Mouse (Mus musculus): Measurements from ENCODE around the gene Frat2. TPM values are rescaled to one million over a fixed set of nuclear protein-coding genes. Genes with fewer than 3 reads are reported as not detected.

Frat2 gene
- polyA plus RNA-seq, 1 experiment from 2014 or later: 9.9 TPM

DNA sequence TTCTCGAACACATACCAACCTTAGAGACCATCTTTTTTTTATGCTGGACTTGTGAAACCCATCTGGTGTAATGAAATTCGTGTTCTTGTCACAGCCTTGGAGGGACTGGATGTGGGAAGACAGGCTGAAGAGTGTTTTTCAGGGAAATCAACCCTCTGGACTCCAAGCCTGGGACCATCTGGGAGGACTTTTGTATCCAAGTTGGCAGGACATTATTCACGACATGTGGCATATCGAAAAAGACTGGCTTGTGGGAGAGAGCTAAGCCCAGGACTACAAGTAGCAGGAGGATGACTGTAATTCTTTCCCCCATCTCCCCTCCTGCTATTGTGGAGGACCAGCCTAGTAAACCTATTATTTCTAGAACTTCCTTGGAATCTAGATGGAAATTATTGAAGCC lies 5.7 kb downstream of the Frat2 start:
- Histone ChIP-seq H3K9ac (no peak overlapping the region), H3K9me3 (no peaks in the 10 kb centered on the region), H3K27me3 (peaks cover 9% of the 10 kb centered on the region; the same call in 1 of the 2 replicates), H3K27ac (no peak overlapping the region), H3K4me1 (peaks cover 8% of the 10 kb centered on the region; the same call in 1 of the 2 replicates), H3K36me3 (no peaks in the 10 kb centered on the region), H3K4me2 (replicated peaks) (no peak overlapping the region), H3K4me3 (no peak overlapping the region)
- ATAC-seq (ENCODE audit: insufficient number of reproducible peaks, insufficient read depth, low FRiP score, low TSS enrichment): no peak
- 89% methylated on average over 4 of the region's 4 CpGs for WGBS

DNA sequence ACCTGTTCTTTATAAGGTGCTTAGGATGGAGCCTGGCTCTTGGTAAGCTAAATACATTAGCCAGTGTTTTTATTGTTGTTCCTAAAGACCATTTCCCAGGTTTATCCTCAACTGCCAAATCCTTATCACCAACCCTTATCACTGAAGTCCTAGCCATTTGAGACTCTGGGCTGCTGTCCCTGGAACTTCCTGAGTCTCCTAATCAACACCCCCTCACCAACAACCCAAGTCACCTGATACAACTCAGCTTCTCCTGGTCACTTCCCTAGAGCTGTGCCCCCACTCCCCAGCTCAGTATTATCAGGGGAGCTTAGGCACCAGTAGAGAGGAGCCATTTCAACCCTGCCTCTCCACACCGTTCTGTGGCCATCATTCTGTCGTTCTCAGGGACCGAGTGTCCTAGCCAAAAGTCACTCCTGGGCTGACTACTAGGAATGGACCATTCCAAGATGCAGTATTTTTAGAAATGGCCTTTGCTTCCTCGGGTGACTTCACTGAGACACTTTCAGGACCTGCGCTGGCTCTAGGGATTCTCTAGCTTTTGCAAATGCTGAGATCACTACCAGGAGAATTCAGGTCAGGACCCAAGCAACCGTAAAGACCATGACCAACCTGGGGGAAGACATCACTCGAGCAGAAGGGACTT lies 6.7 kb downstream of the Frat2 start:
- 81% methylated on average over 7 of the region's 7 CpGs for WGBS
- Histone ChIP-seq H3K4me2 (replicated peaks) (no peak overlapping the region), H3K4me3 (no peak overlapping the region), H3K36me3 (no peaks in the 10 kb centered on the region), H3K4me1 (peaks cover 3% of the 10 kb centered on the region), H3K9ac (no peak overlapping the region), H3K9me3 (no peaks in the 10 kb centered on the region), H3K27ac (no peak overlapping the region), H3K27me3 (peaks cover 6% of the 10 kb centered on the region; the same call in 1 of the 2 replicates)
- no peak for ATAC-seq (ENCODE audit: insufficient number of reproducible peaks, insufficient read depth, low FRiP score, low TSS enrichment)

DNA sequence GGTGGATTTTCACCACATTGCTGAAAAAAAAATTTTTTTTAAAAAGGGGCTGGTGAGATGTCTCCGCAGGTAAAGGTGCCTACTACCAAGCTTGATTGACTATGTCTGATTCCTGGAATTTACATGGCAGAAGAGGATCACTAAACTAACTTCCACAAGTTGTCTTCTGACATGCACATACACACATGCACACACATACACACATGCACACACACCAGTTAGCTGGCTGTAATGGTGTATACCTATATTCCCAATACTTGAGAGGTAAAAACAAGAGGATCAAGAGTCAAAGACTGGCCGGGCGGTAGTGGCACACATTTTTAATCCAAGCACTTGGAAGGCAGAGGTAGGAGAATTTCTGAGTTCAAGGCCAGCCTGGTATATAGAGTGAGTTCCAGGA lies 8.2 kb downstream of the Frat2 start:
- WGBS: 92% methylated on average over 3 of the region's 3 CpGs
- ATAC-seq (ENCODE audit: insufficient number of reproducible peaks, insufficient read depth, low FRiP score, low TSS enrichment): no peak

DNA sequence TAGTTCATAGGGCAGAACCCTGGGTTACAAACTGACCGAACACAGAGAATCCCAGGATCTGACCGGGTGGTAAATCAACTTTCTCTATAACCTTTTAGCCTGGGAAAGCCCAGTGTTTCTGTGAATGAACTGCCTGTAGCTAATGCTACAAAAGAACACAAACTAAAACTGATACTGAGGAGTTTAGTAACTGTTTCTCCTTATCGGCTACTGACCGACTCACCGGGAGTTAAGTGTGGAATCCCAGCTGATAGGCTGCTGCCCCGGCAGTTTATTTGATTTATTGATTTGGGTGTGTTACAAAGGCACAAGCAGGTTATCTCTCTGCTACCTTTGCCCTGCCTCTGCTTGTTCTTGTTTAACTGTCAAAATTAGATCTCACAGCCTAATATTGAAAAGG lies 9.1 kb downstream of the Frat2 start:
- Histone ChIP-seq H3K27me3 (no peaks in the 10 kb centered on the region), H3K36me3 (no peaks in the 10 kb centered on the region), H3K9me3 (no peaks in the 10 kb centered on the region), H3K4me2 (replicated peaks) (no peak overlapping the region), H3K4me3 (no peak overlapping the region), H3K4me1 (peaks cover 10% of the 10 kb centered on the region), H3K27ac (no peak overlapping the region), H3K9ac (no peak overlapping the region)
- no peak for ATAC-seq (ENCODE audit: insufficient number of reproducible peaks, insufficient read depth, low FRiP score, low TSS enrichment)
- 71% methylated on average over 6 of the region's 6 CpGs for WGBS

More for the DNA sequence above, 8.2 kb downstream of the Frat2 start:
- H3K27me3 ChIP-seq: no peaks in the 10 kb centered on the region
- no peak overlapping the region for H3K9ac ChIP-seq
- H3K9me3 ChIP-seq: no peaks in the 10 kb centered on the region
- no peaks in the 10 kb centered on the region for H3K36me3 ChIP-seq
- H3K4me1 ChIP-seq: peaks cover 10% of the 10 kb centered on the region
- H3K27ac ChIP-seq: no peak overlapping the region
- H3K4me3 ChIP-seq: no peak overlapping the region
- H3K4me2 ChIP-seq (replicated peaks): no peak overlapping the region

DNA sequence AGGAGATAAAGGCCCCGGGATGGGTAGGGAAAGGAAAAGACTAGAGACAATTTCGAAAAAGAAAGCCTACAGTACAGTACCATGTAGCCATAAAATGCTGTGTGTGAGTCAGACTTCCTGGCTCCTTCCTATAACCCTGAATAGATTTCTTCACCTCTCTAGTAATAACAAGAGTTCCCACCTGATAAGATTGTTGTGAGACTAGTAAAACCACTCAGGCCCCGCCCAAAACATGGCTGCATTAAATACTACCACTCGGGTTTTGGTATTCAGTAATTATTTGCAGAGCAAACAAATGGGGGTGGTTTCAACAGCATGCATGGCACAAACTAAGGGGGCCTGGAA lies 10.0 kb downstream of the Frat2 start:
- peaks cover 10% of the 10 kb centered on the region for H3K4me1 ChIP-seq
- H3K4me2 ChIP-seq (replicated peaks): no peak overlapping the region
- no peak overlapping the region for H3K9ac ChIP-seq
- H3K36me3 ChIP-seq: no peaks in the 10 kb centered on the region
- H3K4me3 ChIP-seq: no peak overlapping the region
- peaks cover 3% of the 10 kb centered on the region; the same call in 1 of the 2 replicates for H3K27me3 ChIP-seq
- H3K27ac ChIP-seq: no peak overlapping the region
- 62% methylated on average over 4 of the region's 4 CpGs for WGBS
- ATAC-seq (ENCODE audit: insufficient number of reproducible peaks, insufficient read depth, low FRiP score, low TSS enrichment): no peak
- no peaks in the 10 kb centered on the region for H3K9me3 ChIP-seq

DNA sequence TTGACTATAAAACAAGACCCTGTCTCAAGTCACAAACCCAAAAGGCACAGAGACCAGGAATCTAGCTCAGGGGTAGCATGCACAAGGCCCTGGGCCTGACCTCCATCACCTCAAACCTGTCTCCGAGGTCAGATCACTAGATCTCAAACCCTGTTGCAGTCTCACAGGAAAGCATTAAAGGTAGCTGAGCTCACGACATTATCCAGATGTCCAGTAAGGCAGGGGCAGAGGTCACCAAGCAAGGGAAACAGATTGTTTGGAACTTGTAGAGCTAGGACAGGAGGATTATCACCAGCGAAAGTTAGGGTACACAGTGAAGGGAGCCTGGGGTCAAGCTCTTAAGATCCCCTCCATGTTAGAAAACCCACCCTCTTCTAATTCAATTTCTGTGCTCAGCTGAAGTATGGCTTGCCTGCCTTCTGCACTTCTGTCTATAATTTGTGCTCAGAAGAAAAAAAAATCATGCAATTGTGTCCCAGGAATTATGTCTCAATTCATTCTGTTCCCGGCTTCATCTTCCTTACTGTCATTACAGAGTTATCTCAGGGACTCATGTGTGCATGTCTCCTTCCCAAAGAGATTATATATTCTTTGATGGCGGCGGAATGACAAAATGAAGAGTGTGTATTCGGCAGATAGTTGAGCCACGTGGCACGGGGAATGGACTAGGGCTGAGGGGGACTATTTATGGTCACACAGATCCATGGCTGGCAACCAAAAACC lies 10.6 kb downstream of the Frat2 start:
- no peak overlapping the region for H3K4me3 ChIP-seq
- H3K4me2 ChIP-seq (replicated peaks): no peak overlapping the region
- H3K9ac ChIP-seq: no peak overlapping the region
- H3K27me3 ChIP-seq: peaks cover 8% of the 10 kb centered on the region; the same call in 1 of the 2 replicates
- peaks cover 10% of the 10 kb centered on the region for H3K4me1 ChIP-seq
- WGBS: 58% methylated on average over 9 of the region's 9 CpGs
- no peaks in the 10 kb centered on the region for H3K36me3 ChIP-seq
- H3K27ac ChIP-seq: no peak overlapping the region
- H3K9me3 ChIP-seq: no peaks in the 10 kb centered on the region
- ATAC-seq (ENCODE audit: insufficient number of reproducible peaks, insufficient read depth, low FRiP score, low TSS enrichment): no peak

DNA sequence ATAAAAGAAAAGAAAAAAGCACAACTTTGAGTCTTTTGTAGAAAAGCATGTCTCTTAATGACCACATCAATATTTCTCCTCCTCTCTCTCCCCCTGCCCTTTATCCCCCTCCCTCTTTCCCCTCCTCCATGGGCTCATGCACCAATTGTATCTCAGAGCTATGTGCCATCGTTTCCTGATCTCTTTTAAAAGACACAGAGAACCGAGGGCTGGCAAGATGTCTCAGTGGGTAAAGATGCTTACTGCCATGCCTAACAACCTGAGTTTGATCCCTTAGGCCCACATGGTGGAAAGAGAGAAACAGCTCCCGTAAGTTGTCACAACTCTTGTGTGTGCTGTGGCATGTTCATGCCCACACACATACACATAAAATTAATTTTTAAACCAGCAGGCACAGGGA lies 11.2 kb downstream of the Frat2 start:
- Histone ChIP-seq H3K27ac (no peak overlapping the region), H3K4me2 (replicated peaks) (no peak overlapping the region), H3K4me1 (peaks cover 14% of the 10 kb centered on the region), H3K9ac (no peak overlapping the region), H3K4me3 (no peak overlapping the region), H3K9me3 (no peaks in the 10 kb centered on the region), H3K27me3 (peaks cover 14% of the 10 kb centered on the region), H3K36me3 (no peaks in the 10 kb centered on the region)
- whole genome bisulfite sequencing: 50% methylated on average over 3 of the region's 3 CpGs
- no peak for ATAC-seq (ENCODE audit: insufficient number of reproducible peaks, insufficient read depth, low FRiP score, low TSS enrichment)

DNA sequence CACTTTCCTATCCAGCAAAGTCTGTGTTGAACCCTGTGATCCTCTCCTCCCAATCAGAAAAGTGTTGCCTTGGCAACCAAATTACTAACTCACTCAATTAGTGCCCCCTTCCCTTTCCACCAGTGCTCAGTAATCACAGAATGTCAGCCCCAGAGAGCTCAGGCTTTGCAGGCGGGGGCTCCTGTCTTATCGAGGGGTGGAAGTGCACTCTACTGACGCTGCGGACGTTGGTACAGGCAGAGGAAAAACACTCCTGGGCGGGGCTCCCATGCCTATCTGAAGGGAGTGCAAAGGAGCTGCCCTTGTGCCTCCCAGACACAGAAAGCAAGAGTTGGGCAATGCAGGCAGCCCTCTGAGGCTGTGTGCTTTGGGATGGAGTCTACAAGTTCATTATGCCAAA lies 12.1 kb downstream of the Frat2 start:
- no peak overlapping the region for H3K9ac ChIP-seq
- H3K27ac ChIP-seq: 0 out of 2 replicates have a peak overlapping the region, but pooled peaks have one; percentile 41
- peaks cover 19% of the 10 kb centered on the region for H3K27me3 ChIP-seq
- no peak overlapping the region for H3K4me3 ChIP-seq
- WGBS: under 1% methylated on average over 6 of the region's 6 CpGs
- no peaks in the 10 kb centered on the region for H3K36me3 ChIP-seq
- H3K9me3 ChIP-seq: no peaks in the 10 kb centered on the region
- peak overlapping the region; percentile 44 for H3K4me2 ChIP-seq (replicated peaks)
- peaks cover 19% of the 10 kb centered on the region for H3K4me1 ChIP-seq
- peak; percentile 57; the same call in 1 of the 2 replicates for ATAC-seq (ENCODE audit: insufficient number of reproducible peaks, insufficient read depth, low FRiP score, low TSS enrichment)

DNA sequence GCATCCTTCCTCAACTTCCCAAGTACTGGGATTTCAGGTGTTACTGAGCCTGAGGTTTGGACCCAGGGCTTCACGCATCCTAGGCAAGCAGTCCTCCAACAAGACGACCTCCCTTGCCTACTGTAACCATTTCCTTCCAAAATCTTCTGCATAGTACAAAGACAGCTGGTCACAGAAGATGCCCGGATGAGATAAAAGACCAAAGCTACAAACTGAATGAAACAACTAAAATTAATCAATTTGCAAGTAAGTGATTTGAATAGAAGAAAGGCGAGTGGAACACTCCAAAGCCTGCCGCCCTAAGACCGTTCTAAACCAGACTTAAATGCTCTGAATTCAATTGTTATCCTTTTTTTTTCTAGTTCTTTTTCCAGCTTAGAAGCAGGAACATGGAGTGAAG lies 12.5 kb downstream of the Frat2 start:
- Histone ChIP-seq H3K27me3 (peaks cover 23% of the 10 kb centered on the region), H3K4me2 (replicated peaks) (peak overlapping the region; percentile 44; the same call in 1 of the 2 replicates), H3K36me3 (no peaks in the 10 kb centered on the region), H3K4me1 (peaks cover 19% of the 10 kb centered on the region), H3K27ac (no peak overlapping the region), H3K9me3 (no peaks in the 10 kb centered on the region), H3K9ac (no peak overlapping the region), H3K4me3 (no peak overlapping the region)
- WGBS: 58% methylated on average over 6 of the region's 6 CpGs
- no peak for ATAC-seq (ENCODE audit: insufficient number of reproducible peaks, insufficient read depth, low FRiP score, low TSS enrichment)

DNA sequence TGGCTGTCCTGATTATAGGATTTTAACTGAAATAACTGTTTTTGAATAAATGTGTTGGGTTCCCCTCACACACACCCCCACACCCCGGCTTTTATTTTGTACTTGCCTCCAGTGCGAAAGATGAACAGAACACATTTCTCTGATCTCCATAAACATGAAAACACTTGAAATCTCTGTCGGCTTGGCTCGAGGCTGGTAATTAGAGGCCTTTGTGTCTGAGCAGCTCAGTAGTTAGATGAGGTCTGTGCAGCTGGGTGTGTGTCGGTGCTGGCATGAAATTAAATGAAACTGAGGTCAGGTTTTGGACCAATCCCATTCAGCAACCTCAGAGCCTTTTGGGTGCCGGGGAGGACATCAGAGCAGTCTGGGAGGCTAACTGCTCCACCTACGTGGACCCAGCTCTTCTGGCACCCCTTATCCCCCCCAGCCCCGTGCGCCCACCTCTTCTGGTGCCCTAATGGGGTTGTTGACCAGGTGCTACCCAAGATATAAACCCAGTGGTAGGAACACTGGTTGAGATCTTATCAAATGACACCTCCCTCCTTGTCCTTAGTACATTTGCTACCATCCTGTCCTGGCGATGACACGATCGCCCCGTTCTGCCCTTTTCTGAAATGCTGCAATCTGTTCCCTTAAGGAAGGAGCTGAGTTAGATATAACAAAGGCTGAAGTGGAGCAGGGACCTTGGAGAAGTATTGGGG lies 15.3 kb downstream of the Frat2 start:
- WGBS: 68% methylated on average over 13 of the region's 13 CpGs
- no peak overlapping the region for H3K4me3 ChIP-seq
- H3K36me3 ChIP-seq: no peaks in the 10 kb centered on the region
- peaks cover 24% of the 10 kb centered on the region for H3K27me3 ChIP-seq
- H3K27ac ChIP-seq: no peak overlapping the region
- no peaks in the 10 kb centered on the region for H3K9me3 ChIP-seq
- no peak overlapping the region for H3K4me2 ChIP-seq (replicated peaks)
- ATAC-seq (ENCODE audit: insufficient number of reproducible peaks, insufficient read depth, low FRiP score, low TSS enrichment): no peak
- H3K9ac ChIP-seq: no peak overlapping the region
- H3K4me1 ChIP-seq: peaks cover 23% of the 10 kb centered on the region

DNA sequence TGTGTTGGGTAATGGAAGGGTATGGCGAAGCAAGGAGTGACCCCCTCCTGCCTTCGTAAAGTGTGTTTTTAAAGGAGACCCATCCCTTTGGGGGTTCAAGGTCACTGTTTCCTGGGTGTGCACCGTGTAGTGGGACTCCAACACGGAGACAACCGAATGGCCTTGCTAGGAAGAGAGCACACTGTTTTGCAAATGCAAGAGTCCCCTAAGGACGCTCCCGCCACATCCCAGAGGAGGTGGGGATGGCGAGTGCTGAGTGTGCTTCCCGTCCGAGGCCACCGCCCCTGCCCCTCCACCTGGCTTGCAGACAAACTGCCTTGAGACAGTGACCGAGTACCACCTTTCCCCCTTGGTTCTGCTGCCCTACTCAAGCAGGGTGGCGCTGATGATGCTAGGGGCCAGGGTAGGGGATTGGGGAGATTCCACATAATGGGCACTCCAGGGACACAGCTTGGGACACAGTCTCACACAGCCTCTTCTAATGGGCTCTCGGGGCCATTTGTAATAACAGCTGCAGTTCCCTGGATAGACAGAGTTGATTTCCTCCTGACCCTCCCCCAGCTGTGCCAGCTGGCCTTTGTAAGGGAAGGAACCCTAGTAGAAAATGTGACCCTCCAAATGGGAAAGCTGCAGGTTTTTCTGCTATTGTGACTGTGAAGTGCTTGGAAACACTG lies 16.1 kb downstream of the Frat2 start:
- H3K9me3 ChIP-seq: no peaks in the 10 kb centered on the region
- H3K36me3 ChIP-seq: no peaks in the 10 kb centered on the region
- H3K4me1 ChIP-seq: peaks cover 23% of the 10 kb centered on the region
- no peak for ATAC-seq (ENCODE audit: insufficient number of reproducible peaks, insufficient read depth, low FRiP score, low TSS enrichment)
- peaks cover 24% of the 10 kb centered on the region for H3K27me3 ChIP-seq
- H3K4me2 ChIP-seq (replicated peaks): peak overlapping the region; percentile 99
- H3K4me3 ChIP-seq: peak overlapping the region; percentile 79
- no peak overlapping the region for H3K27ac ChIP-seq
- WGBS: 7% methylated on average over 14 of the region's 14 CpGs
- 0 out of 2 replicates have a peak overlapping the region, but pooled peaks have one; percentile 4 for H3K9ac ChIP-seq
